Mouse (Mus musculus) liver, embryonic 16.5 days (tissue): Measurements from ENCODE around the gene Cd276. TPM values are rescaled to one million over a fixed set of nuclear protein-coding genes. Genes with fewer than 3 reads are reported as not detected.

Experiments used
- ATAC-seq: fragments of 200-750 bp; cut with Nextera tagmentation; 2 replicates; pipeline ENCODE4 v1.8.0; 2017; ENCODE audit warnings: low read depth, mild to moderate bottlenecking, moderate number of reproducible peaks, moderate library complexity
- H3K27ac ChIP-seq: fragments of 300-500 bp; sonication (generic); 2 replicates; pipeline ENCODE4 v1.5.1; 2014; ENCODE audit warnings: mild to moderate bottlenecking, low read length
- H3K27me3 ChIP-seq: fragments of 300-500 bp; sonication (generic); 2 replicates; pipeline ENCODE4 v1.6.1; 2014; ENCODE audit warnings: low read depth, low read length, mixed read lengths; ENCODE audit not compliant: control insufficient read depth, insufficient read depth
- H3K36me3 ChIP-seq: fragments of 300-500 bp; sonication (generic); 2 replicates; pipeline ENCODE4 v1.6.1; 2014; ENCODE audit warnings: mild to moderate bottlenecking; ENCODE audit not compliant: control insufficient read depth, insufficient read depth
- H3K4me1 ChIP-seq: fragments of 300-500 bp; sonication (generic); 2 replicates; pipeline ENCODE4 v1.6.1; 2014; ENCODE audit warnings: low read depth, low read length, mixed read lengths; ENCODE audit not compliant: control insufficient read depth
- H3K4me2 ChIP-seq: fragments of 300-500 bp; sonication (generic); 2 replicates; pipeline ENCODE4 v1.6.1; 2014; ENCODE audit warnings: low read depth, low read length, mixed read lengths
- H3K4me3 ChIP-seq: fragments of 300-500 bp; sonication (generic); 2 replicates; pipeline ENCODE4 v1.5.1; 2014; ENCODE audit warnings: low read depth, mild to moderate bottlenecking, low read length
- H3K9ac ChIP-seq: fragments of 300-500 bp; sonication (generic); 2 replicates; pipeline ENCODE4 v1.6.1; 2014; ENCODE audit warnings: low read depth, low read length
- H3K9me3 ChIP-seq: fragments of 300-500 bp; sonication (generic); replicated peaks from 2 replicates; pipeline ENCODE4 v1.6.1; 2016; ENCODE audit warnings: low read length; ENCODE audit not compliant: control insufficient read depth
- WGBS: fragments of 180-500 bp; shearing (Covaris S2); extraction: QIAGEN DNeasy Blood & Tissue Kit; methylation state at CpG from one replicate; pipeline ENCODE4 v1.1.7; 2014; ENCODE audit not compliant: insufficient replicate concordance; 5-methylcytosine and 5-hydroxymethylcytosine counted together
- polyA plus RNA-seq: library from polyadenylated mRNA; unstranded; fragments of >200 nt; fragmentation: Nextera tagmentation; extraction: Ambion mirVana; gene quantifications from 2 replicates; pipeline ENCODE4 v1.2.1, GENCODE M21; 2015

Gene Cd276
- polyA plus RNA-seq, 1 experiment from 2014 or later = 1.6 TPM

DNA sequence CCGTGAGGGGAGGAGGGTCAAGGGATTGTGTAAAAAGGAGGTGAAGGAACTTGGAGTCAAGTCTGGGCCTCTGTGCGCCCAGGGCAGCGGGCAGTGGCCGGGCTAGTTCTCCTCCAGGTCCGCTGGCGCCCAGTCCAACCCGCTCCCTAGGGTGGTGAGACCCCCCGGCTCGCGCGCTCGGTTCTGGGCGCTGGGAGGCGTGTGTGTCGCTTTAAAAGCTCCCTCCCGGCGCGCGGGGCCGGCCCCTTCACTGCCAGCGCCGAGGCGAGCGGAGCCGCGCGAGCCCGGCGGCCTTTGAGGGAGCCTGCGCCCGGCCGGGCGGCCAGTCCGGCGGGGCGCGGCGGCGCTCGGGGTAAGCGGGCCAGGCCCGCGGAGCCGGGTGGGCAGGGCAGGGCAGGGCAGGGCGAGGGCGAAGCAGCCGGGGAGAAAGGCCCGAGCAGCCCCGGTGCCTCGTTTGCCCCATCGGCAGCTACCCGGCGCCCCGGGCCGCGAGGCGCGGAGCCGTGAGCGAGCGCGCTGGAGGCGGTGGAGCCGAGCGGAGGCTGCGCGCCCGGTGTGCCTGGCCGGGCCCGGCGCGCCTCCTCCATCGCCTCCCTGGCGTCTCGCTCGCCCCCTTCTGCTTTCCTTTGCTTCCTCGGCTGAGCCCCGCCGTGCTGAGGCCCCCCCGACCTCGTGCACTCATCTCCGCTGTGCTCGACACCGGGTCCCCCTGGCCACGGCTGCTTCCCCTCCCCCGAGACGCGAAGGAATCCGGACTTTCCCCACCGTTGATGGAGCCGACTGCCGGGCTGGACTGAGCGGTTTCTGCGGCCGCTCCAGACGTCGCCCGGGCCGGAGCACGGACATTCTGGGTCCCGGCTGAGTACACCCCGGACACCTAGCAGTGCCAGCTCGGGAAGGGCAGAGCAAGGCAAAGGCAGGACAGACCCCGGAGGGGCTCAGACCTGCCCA lies 67.1 kb downstream of the Cd276 start, which contains the start of gene Insyn1:
Gene Insyn1 (plus strand): TSS at position 753 of the 951 bp plus-strand sequence.
- Histone ChIP-seq H3K27me3 (peaks cover 52% of the 10 kb centered on the region), H3K9ac (no peak within 1 kb of the TSS), H3K4me2 (peak within 1 kb of the TSS; percentile 58), H3K4me3 (peak within 1 kb of the TSS; percentile 46), H3K36me3 (no peaks in the 10 kb centered on the region), H3K27ac (no peak within 1 kb of the TSS), H3K4me1 (no peaks in the 10 kb centered on the region; the same call in 1 of the 2 replicates), H3K9me3 (no peaks in the 10 kb centered on the region)
- WGBS = under 1% methylated on average over 94 of the region's 104 CpGs
- ATAC-seq = no peak

DNA sequence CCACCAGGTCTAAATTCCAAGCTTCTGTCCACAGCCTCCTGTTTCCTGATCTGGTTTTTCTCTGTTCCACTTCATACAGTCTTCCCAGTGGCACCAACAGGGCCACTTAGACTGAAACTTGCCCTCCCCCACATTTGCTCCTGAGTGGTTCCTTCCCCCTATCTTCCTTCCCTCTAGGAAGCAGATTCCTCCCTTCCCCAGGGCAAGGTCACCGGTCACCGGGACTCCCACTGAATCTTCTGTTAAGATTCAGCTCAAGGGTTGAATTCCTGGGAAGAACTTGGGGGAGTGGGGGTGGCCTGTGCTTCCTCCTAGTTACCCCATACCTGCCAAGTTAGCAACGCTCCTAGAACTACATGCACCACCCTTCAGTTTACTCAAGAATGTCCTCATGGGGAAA lies 68.2 kb downstream of the Cd276 start:
- Histone ChIP-seq H3K4me1 (no peaks in the 10 kb centered on the region; the same call in 1 of the 2 replicates), H3K9ac (no peak overlapping the region), H3K27me3 (peaks cover 52% of the 10 kb centered on the region), H3K9me3 (no peaks in the 10 kb centered on the region), H3K4me3 (no peak overlapping the region), H3K36me3 (no peaks in the 10 kb centered on the region), H3K4me2 (no peak overlapping the region), H3K27ac (no peak overlapping the region)
- WGBS = 11% methylated on average over 3 of the region's 3 CpGs
- no peak for ATAC-seq

Other genes with a start within 250 kb of the Cd276 start
- 1.4 and 2.2 TPM in 2 replicates for gene Loxl1, start 242.3 kb downstream of the Cd276 start, polyA plus RNA-seq
- gene Tbc1d21, start 185.0 kb downstream of the Cd276 start, polyA plus RNA-seq = not detected in 2 replicates
- gene Insyn1, start 66.8 kb downstream of the Cd276 start, polyA plus RNA-seq = not detected in 2 replicates
- gene Nptn, start 26.8 kb upstream of the Cd276 start, polyA plus RNA-seq = 85.5 and 95.0 TPM in 2 replicates
- 25.9 and 30.6 TPM in 2 replicates for gene Rec114, start 188.5 kb upstream of the Cd276 start, polyA plus RNA-seq